Mouse (Mus musculus) gastrocnemius, postnatal 14 days (tissue): ENCODE data around the gene Gm42421. TPM values are rescaled to one million over a fixed set of nuclear protein-coding genes. Genes with fewer than 3 reads are reported as not detected.

Source experiments
- DNase-seq: peaks from one replicate; pipeline ENCODE4 v3.0.0; 2021; ENCODE audit warnings: mixed read lengths
- intact Hi-C: fragments of 180-260 bp; cut with DNase I; formaldehyde crosslinking; loops from one replicate; pipeline ENCODE4 v1.15.1; 2025; ENCODE audit warnings: low total_unique reads
- total RNA-seq, 2 experiments: library from RNA; stranded (reverse); gene quantifications; 2 replicates each; pipeline ENCODE4 v1.2.3; 2021

Gm42421 gene
- total RNA-seq, 2 experiments from 2014 or later, result not detected

- DNase-seq, result no peak
- intact Hi-C loops, result no loop called here
Observed at GRCm38 (mm10) chr5:143985381-143985780, 57.4 kb downstream of the Gm42421 start.

Other genes with a start within 250 kb of the Gm42421 start
- 1 to 10 TPM; 6.2 to 6.5 TPM for gene Usp42, start 195.9 kb upstream of the Gm42421 start, total RNA-seq
- 10 to 100 TPM; 20.0 to 21.3 TPM for gene Eif2ak1, start 110.4 kb upstream of the Gm42421 start, total RNA-seq
- gene Ankrd61, start 30.5 kb upstream of the Gm42421 start, total RNA-seq, result not detected
- gene Aimp2, start 18.3 kb upstream of the Gm42421 start, total RNA-seq, result 100 to 1,000 TPM in 1 of 2 experiments, 10 to 100 TPM in 1; 99.6 to 114 TPM
- gene Pms2, start 18.2 kb upstream of the Gm42421 start, total RNA-seq, result 1 to 10 TPM; 4.2 to 5.5 TPM
- under 1 TPM; 0.25 to 0.84 TPM for gene Rsph10b, start 4.9 kb downstream of the Gm42421 start, total RNA-seq
- gene Ccz1, start 86.7 kb downstream of the Gm42421 start, total RNA-seq, result 10 to 100 TPM; 28.2 to 30.0 TPM
- gene Ocm, start 98.5 kb downstream of the Gm42421 start, total RNA-seq, result not detected
- 10 to 100 TPM; 12.2 to 12.5 TPM for gene Lmtk2, start 172.3 kb downstream of the Gm42421 start, total RNA-seq